Mouse (Mus musculus): Measurements from ENCODE around the gene Slco3a1. TPM values are rescaled to one million over a fixed set of nuclear protein-coding genes. Genes with fewer than 3 reads are reported as not detected.

The Slco3a1 gene
- total and polyA plus RNA-seq, 3 experiments: 0.11 TPM; not detected in 2

- no peak overlapping the region for H3K4me3 ChIP-seq (ENCODE audit: low read depth, low read length)
- H3K27me3 ChIP-seq (ENCODE audit: insufficient read depth, low read length): no peaks in the 10 kb centered on the region
- ATAC-seq (ENCODE audit: extremely low read depth, insufficient number of reproducible peaks, low FRiP score, poor library complexity, severe bottlenecking) (no peak), DNase-seq (ENCODE audit: low spot score) (no peak)
- peaks cover 61% of the 10 kb centered on the region for H3K9me3 ChIP-seq (replicated peaks)
- no peaks in the 10 kb centered on the region for H3K4me1 ChIP-seq (ENCODE audit: insufficient read depth, low read depth, low read length)
- TF ChIP-seq GATA2 (IDR thresholded peaks at IDR 0.05; ENCODE audit: borderline replicate concordance, low read depth, low read length) (no peak), GATA1 (IDR thresholded peaks at IDR 0.05; ENCODE audit: borderline replicate concordance, low read length) (no peak), TAL1 (conservative IDR thresholded peaks at IDR 0.05; ENCODE audit: low read depth, low read length) (no peak), POLR2AphosphoS5 (IDR thresholded peaks at IDR 0.05; ENCODE audit: insufficient replicate concordance, low read depth, low read length) (no peak), CTCF (IDR thresholded peaks at IDR 0.05; ENCODE audit: low read depth, low read length) (no peak)
- no peaks in the 10 kb centered on the region for H3K36me3 ChIP-seq (replicated peaks)
Observed at GRCm38 (mm10) chr7:74377909-74378308, 176.7 kb downstream of the Slco3a1 start.

GRCm38 (mm10) chr7:74376397-74377044 lies 178.1 kb downstream of the Slco3a1 start:
- H3K9me3 ChIP-seq (replicated peaks): peaks cover 64% of the 10 kb centered on the region
- no peaks in the 10 kb centered on the region for H3K4me1 ChIP-seq (ENCODE audit: insufficient read depth, low read depth, low read length)
- no peak for DNase-seq (ENCODE audit: low spot score)
- TF ChIP-seq GATA2 (IDR thresholded peaks at IDR 0.05; ENCODE audit: borderline replicate concordance, low read depth, low read length) (no peak), GATA1 (IDR thresholded peaks at IDR 0.05; ENCODE audit: borderline replicate concordance, low read length) (no peak), POLR2AphosphoS5 (IDR thresholded peaks at IDR 0.05; ENCODE audit: insufficient replicate concordance, low read depth, low read length) (no peak), TAL1 (conservative IDR thresholded peaks at IDR 0.05; ENCODE audit: low read depth, low read length) (no peak), CTCF (IDR thresholded peaks at IDR 0.05; ENCODE audit: low read depth, low read length) (no peak)
- no peak for ATAC-seq (ENCODE audit: extremely low read depth, insufficient number of reproducible peaks, low FRiP score, poor library complexity, severe bottlenecking)
- H3K36me3 ChIP-seq (replicated peaks): no peaks in the 10 kb centered on the region
- no peak overlapping the region for H3K4me3 ChIP-seq (ENCODE audit: low read depth, low read length)
- no peaks in the 10 kb centered on the region for H3K27me3 ChIP-seq (ENCODE audit: insufficient read depth, low read length)

- no peak for ATAC-seq (ENCODE audit: extremely low read depth, insufficient number of reproducible peaks, low FRiP score, poor library complexity, severe bottlenecking)
- Histone ChIP-seq H3K36me3 (replicated peaks) (no peaks in the 10 kb centered on the region), H3K9me3 (replicated peaks) (peaks cover 73% of the 10 kb centered on the region), H3K27me3 (ENCODE audit: insufficient read depth, low read length) (no peaks in the 10 kb centered on the region), H3K4me3 (ENCODE audit: low read depth, low read length) (no peak overlapping the region), H3K4me1 (ENCODE audit: insufficient read depth, low read depth, low read length) (no peaks in the 10 kb centered on the region)
- no peak for DNase-seq (ENCODE audit: low spot score)
- TF ChIP-seq GATA1 (IDR thresholded peaks at IDR 0.05; ENCODE audit: borderline replicate concordance, low read length) (no peak), CTCF (IDR thresholded peaks at IDR 0.05; ENCODE audit: low read depth, low read length) (no peak), TAL1 (conservative IDR thresholded peaks at IDR 0.05; ENCODE audit: low read depth, low read length) (no peak), GATA2 (IDR thresholded peaks at IDR 0.05; ENCODE audit: borderline replicate concordance, low read depth, low read length) (no peak), POLR2AphosphoS5 (IDR thresholded peaks at IDR 0.05; ENCODE audit: insufficient replicate concordance, low read depth, low read length) (no peak)
Observed at GRCm38 (mm10) chr7:74375174-74375957, 179.2 kb downstream of the Slco3a1 start.

GRCm38 (mm10) chr7:74373056-74373455 lies 181.5 kb downstream of the Slco3a1 start:
- TF ChIP-seq GATA1 (IDR thresholded peaks at IDR 0.05; ENCODE audit: borderline replicate concordance, low read length) (no peak), POLR2AphosphoS5 (IDR thresholded peaks at IDR 0.05; ENCODE audit: insufficient replicate concordance, low read depth, low read length) (no peak), GATA2 (IDR thresholded peaks at IDR 0.05; ENCODE audit: borderline replicate concordance, low read depth, low read length) (no peak), TAL1 (conservative IDR thresholded peaks at IDR 0.05; ENCODE audit: low read depth, low read length) (no peak), CTCF (IDR thresholded peaks at IDR 0.05; ENCODE audit: low read depth, low read length) (no peak)
- DNase-seq (ENCODE audit: low spot score) (no peak), ATAC-seq (ENCODE audit: extremely low read depth, insufficient number of reproducible peaks, low FRiP score, poor library complexity, severe bottlenecking) (no peak)
- Histone ChIP-seq H3K36me3 (replicated peaks) (no peaks in the 10 kb centered on the region), H3K9me3 (replicated peaks) (peaks cover 77% of the 10 kb centered on the region), H3K4me3 (ENCODE audit: low read depth, low read length) (no peak overlapping the region), H3K27me3 (ENCODE audit: insufficient read depth, low read length) (no peaks in the 10 kb centered on the region), H3K4me1 (ENCODE audit: insufficient read depth, low read depth, low read length) (no peaks in the 10 kb centered on the region)

GRCm38 (mm10) chr7:74372141-74372582 lies 182.4 kb downstream of the Slco3a1 start:
- no peak for ATAC-seq (ENCODE audit: extremely low read depth, insufficient number of reproducible peaks, low FRiP score, poor library complexity, severe bottlenecking)
- TF ChIP-seq GATA1 (IDR thresholded peaks at IDR 0.05; ENCODE audit: borderline replicate concordance, low read length): no peak
- TF ChIP-seq POLR2AphosphoS5 (IDR thresholded peaks at IDR 0.05; ENCODE audit: insufficient replicate concordance, low read depth, low read length): no peak
- TF ChIP-seq TAL1 (conservative IDR thresholded peaks at IDR 0.05; ENCODE audit: low read depth, low read length): no peak
- no peak for TF ChIP-seq GATA2 (IDR thresholded peaks at IDR 0.05; ENCODE audit: borderline replicate concordance, low read depth, low read length)
- TF ChIP-seq CTCF (IDR thresholded peaks at IDR 0.05; ENCODE audit: low read depth, low read length): no peak
- no peak for DNase-seq (ENCODE audit: low spot score)
- Histone ChIP-seq H3K27me3 (ENCODE audit: insufficient read depth, low read length) (no peaks in the 10 kb centered on the region), H3K4me1 (ENCODE audit: insufficient read depth, low read depth, low read length) (no peaks in the 10 kb centered on the region), H3K36me3 (replicated peaks) (no peaks in the 10 kb centered on the region), H3K4me3 (ENCODE audit: low read depth, low read length) (no peak overlapping the region), H3K9me3 (replicated peaks) (peaks cover 77% of the 10 kb centered on the region)

GRCm38 (mm10) chr7:74371656-74372055 lies 182.9 kb downstream of the Slco3a1 start:
- H3K4me3 ChIP-seq (ENCODE audit: low read depth, low read length): no peak overlapping the region
- TF ChIP-seq CTCF (IDR thresholded peaks at IDR 0.05; ENCODE audit: low read depth, low read length) (no peak), GATA2 (IDR thresholded peaks at IDR 0.05; ENCODE audit: borderline replicate concordance, low read depth, low read length) (no peak), TAL1 (conservative IDR thresholded peaks at IDR 0.05; ENCODE audit: low read depth, low read length) (no peak), GATA1 (IDR thresholded peaks at IDR 0.05; ENCODE audit: borderline replicate concordance, low read length) (no peak), POLR2AphosphoS5 (IDR thresholded peaks at IDR 0.05; ENCODE audit: insufficient replicate concordance, low read depth, low read length) (no peak)
- no peaks in the 10 kb centered on the region for H3K4me1 ChIP-seq (ENCODE audit: insufficient read depth, low read depth, low read length)
- DNase-seq (ENCODE audit: low spot score): no peak
- no peaks in the 10 kb centered on the region for H3K36me3 ChIP-seq (replicated peaks)
- ATAC-seq (ENCODE audit: extremely low read depth, insufficient number of reproducible peaks, low FRiP score, poor library complexity, severe bottlenecking): no peak
- H3K27me3 ChIP-seq (ENCODE audit: insufficient read depth, low read length): no peaks in the 10 kb centered on the region
- H3K9me3 ChIP-seq (replicated peaks): peaks cover 77% of the 10 kb centered on the region
